Mouse (Mus musculus) monocyte, adult 5-6 weeks (primary cell): ENCODE measurements around the gene Tomm5. TPM values are rescaled to one million over a fixed set of nuclear protein-coding genes. Genes with fewer than 3 reads are reported as not detected.
"Not testable (repeated sequence)": the region's sequence is repeated elsewhere in the genome, so short reads cannot be mapped to it uniquely, and the experiment has no call there.

Source experiments
- ATAC-seq: fragments of 153-309, 156-312 bp; replicated peaks from 2 replicates; pipeline ENCODE4 v1.8.0; 2017; ENCODE audit warnings: mild to moderate bottlenecking; ENCODE audit not compliant: low TSS enrichment, insufficient number of reproducible peaks, severe bottlenecking, poor library complexity, low FRiP score
- total RNA-seq: library from RNA; stranded (forward); fragments of 200-1000, 200-491, 200-594 nt; gene quantifications from 3 replicates; pipeline ENCODE4 v1.2.3, GENCODE M21; 2017

Tomm5 gene
- 79.9 to 122 TPM (median 98.7 TPM) in 3 replicates for total RNA-seq

DNA sequence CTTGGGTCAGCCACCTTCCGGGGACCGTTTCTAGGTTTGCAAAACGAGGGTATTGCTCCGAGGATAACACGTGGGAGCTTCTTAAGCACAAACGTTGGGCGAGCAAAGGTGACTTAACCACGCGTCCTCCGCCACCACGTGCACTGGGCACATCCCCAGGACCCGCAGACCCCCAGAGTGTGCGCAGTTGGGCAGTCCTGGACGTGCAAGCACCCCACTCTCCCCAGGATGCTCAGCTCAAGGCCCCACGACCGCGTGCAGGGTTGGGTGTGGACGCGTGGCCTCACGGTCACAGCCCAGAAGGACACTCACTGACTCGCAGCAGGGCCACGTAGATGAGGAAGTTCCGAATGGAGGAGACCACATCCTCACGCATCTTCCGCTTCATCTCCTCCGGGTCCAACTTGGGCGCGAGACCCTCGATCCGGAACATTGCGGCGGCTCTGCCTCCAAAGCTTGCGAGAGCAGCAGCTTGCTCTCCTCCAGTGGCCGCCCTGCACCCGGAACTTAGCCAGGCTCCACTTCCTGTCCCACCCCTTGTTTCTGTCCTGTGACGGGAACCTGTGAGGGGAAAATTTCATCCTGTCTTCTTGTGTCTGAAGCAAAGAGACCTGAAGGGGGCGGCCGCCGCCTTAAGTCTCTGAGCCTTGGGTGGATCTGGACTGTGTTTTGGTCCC lies at the start of gene Tomm5:
Gene Tomm5 (minus strand): TSS at position 514 of the 677 bp plus-strand sequence.
- peak; percentile 90 for ATAC-seq

DNA sequence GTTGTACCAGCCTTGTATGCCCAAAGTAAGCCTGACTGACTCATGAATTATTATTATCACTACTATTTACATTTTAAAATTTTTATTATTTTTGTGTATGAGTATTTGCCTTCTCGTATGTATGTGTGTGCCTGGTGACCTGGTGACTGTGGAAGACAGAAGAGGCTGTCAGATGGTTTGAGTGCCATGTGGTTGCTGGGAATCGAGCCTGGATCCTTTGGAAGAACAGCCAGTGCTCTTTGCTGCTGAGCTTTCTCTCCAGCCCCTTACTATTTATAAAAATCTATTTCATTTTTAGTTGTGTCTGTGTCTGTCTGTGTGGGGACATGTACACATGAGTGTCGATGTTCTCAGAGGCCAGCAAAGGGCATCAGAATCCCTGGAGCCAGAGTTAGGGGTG lies 48.5 kb upstream of the Tomm5 start:
- no peak for ATAC-seq

DNA sequence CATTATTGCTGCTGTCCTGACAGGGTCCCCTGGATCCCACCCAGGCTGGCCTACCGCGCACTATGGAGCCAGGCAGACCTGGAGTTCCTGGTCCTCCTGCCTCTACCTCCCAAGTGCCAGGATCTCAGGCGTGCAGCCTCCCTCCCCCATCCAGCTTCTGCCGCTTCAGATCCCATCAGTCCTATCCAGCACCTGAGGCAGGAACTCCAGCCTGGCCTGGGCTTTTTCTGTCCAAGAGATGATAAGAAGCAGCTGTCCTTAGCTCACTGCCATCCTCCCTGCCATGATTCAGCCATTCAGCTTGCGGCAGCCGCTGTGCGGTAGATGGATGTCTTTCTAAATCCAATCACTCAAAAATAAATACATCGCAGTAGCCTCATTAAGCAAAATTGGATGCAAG lies 35.1 kb upstream of the Tomm5 start:
- ATAC-seq, result no peak

DNA sequence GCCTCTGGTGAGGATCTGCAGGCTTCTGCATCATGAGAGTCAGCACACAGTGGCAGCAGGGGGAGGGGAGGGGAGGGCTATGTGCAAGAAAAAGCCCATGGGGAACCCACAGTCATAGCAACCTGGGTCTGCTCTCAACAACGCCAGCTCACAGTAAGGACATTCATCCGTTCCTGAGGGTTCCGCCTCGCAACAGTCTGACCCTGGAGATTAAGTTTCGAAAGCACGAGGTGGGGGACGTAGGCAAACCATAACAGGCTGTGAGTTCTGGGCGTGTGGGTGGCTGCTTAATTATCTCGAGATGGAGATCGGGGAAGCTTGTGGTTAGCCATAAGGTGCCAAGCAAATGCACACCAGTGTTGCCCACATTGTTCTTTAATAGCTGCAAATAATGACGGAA lies 34.5 kb upstream of the Tomm5 start:
- no peak for ATAC-seq

DNA sequence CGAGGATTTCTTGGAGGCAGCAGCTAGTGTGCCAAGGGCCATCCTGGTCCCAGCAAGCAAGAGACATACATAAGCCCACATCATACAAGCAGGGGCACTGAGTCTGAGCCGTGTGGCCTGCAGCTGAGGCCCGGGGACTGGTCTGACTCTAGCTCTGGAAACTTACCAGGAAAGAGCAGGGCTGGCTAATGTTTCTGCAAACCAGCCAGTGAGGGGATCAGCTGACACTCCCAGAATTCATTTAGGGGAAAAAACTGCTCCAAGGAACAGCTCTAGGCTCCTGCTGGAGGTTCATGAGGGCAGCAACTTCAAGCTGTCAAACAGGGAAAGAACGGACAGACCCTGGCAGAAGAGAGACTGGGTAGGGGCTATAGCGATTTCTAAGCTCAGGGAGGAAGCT lies 33.9 kb upstream of the Tomm5 start:
- no peak for ATAC-seq

DNA sequence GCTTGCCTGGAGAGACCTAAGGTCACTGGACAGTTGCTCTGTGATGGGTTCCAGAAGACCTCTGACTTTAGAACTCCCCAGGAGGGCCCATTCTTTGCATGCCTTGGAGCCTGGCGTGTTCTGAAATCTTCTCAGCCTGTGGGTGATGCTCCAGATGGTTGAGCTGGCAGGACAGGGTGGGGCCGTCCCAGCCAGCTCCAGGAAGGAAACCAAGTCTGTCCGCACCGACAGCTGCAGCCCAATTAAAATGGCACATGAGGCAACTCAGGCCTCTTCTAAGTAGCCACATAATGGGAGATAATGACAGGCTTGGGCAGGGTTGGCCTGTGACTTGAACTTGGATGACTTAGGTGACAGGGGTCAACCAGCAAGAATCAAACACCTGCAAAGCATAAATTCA lies 29.7 kb upstream of the Tomm5 start:
- ATAC-seq, result no peak

DNA sequence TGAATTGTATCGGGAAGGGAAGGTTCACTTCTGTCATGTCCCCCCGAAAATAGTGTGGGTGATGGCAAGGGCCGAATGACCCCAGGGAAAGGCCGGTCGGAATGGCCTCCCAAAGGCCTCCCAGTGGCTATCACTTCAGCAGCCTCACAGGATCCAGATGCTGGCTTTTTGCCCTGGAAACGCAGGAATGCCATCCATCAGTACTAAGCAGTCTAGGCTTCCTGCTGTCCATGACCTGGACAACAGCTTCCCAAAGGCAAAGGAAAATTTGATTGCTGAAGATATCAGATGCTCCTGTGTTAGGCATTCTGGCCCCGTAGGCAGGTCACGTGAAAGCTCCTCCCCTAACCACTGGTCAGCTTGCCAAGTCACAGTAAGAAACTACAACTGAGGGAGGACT lies 26.6 kb upstream of the Tomm5 start:
- ATAC-seq, result no peak

DNA sequence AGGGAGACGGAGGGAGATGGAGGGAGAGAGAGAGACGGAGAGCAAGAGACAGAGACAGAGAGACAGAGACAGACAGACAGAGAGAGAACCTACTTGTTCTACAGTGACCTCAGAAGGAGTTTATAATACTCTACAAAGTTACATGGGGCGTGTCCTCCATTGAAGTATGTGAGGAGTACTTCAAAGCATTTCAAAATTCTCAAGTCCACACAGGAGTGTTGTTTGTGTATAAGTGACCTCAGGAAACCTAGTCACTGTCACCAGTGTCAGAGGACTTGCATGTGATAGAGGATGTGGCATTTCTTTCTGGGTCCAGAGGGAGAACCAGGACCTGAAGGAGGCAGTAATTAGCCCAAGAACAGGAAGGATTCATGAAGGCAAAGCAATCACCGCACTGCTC lies 23.1 kb upstream of the Tomm5 start:
- no peak for ATAC-seq

DNA sequence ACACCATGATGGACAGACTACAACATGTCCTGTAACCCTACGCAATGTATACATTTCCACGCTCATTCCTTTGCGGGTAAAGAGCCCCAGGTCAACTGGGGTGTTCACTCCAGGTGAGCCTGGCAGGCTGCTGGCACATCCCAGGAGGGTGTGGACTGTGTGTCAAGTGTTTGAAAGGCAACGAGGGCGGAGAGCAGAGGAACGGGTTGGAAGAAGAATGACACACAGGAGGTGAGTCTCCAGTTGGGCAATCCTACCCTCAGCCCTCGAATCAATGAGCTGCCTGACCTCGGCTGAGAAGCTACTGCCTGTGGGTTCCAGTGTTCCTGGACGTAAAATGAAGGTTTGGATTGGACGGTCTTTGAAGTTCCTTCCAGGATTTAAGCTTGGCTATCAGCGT lies 13.4 kb upstream of the Tomm5 start:
- no peak for ATAC-seq

DNA sequence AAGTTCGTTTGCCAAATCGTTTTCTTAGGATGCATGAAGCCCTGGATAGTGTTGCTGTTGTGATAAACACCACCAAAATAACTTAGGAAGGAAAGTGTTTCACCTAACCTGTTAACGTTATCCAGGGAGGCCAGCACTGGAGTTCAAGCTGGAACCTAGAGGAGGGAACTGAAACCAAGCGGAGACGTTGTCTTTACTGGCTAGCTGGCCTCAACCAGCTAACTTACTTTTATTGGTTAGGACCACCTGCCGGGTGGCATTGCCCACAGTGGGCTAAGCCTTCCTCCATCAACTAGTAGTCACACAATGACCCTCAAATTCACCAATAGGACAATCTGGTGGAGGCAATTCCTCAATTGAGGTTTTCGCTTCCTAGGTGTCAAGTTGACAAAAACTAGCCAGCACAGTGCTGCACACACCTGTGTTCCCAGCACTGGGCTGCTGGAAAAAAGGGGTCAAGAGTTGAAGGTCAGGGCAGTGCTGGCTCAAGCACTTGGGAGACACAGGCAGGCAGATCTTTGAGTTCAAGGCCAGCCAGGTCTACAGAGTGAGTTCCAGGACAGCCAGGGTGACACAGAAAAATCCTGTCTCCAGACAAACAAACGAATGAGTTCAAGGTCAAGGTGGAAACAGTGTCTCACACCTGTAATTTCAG lies 669 bp upstream of the Tomm5 start:
- ATAC-seq, result no peak

DNA sequence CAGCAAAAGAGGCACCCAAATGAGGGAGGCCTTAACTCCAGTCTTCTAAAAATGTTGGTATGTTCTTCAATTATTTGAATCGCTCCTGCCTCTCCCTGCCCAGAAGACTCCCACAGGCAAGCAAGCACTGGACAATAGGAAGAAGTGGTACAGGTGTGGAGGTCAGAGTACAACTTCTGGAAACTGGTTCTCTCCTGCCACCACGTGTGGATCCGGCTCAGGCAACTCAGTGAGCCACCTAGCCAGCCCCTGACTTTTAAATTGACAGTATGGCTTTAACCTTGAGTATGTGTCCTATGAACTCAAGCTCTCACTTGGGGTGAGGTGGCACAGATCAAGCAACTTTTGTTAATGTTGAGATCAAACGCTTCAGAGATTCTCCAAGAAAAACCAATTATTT lies 848 bp downstream of the Tomm5 start:
- ATAC-seq, result no peak

DNA sequence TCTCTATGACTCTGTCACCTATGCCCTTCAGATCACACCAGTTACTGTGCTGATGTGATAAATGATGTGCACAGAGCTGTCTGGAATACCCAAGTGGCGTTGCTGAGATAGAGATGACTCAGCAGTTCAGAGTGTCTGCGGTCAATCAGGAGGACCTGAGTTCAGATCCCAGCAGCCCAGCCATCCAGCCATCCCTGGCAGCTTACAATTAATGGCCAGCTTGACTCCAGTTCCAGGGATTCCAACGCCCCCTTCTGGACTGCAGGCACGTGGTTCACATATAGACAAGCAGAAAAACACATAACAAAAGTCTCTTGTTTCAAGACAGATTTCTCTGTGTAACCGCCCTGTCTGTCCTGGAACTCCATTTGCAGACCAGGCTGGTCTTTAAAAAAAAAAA lies 1.5 kb downstream of the Tomm5 start:
- no peak for ATAC-seq

DNA sequence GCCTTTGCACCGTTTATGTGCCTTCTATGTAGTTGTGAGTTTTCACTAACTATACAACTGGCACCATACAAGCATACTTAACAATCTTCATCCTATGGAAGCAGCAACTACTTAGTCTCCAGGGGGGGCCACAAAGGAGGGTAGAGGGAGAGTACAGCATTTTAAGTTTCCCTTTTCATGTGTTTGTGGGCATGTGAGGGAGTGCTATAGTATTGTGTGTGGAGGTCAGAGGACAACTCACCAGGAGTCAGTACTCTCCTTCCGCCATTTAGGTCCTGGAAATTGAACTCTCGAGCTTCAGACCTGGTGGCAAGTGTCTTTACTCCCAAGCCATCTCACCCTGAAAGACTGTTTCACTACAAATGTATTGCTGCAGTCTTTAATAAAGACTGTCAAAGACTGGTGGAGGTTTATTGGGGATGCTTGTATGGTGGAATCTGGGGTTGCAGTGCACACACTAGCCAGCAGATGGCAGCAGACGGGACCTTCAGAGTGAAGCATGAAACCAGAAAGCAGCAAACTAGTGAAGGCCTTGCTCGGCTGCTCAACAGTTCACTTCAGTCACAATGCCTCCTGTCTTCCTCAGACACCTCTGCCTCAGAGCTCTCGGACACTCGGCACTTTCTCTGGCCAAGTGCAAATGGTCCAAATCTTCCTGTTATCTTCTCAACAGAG lies 10.6 kb downstream of the Tomm5 start:
- ATAC-seq, result peak; percentile 85

DNA sequence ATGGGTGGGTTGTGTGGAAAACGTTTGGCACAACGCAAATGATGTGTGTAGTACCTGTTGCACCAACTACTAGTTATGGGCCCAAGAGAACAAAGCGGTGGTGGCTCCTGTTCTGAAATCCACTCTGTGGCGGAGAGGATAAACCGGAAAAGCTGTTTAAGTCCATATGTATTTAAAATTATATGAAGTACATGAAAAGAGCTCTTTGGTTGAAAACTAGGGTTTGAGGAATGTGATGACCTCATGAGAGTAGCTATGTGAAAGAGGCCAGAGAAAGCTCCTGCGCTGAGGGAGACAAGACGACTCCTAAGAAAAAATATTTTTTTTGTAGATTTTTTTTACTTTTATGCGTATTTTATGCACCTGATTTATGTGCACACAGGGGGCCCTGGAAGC lies 23.0 kb downstream of the Tomm5 start:
- ATAC-seq, result no peak

DNA sequence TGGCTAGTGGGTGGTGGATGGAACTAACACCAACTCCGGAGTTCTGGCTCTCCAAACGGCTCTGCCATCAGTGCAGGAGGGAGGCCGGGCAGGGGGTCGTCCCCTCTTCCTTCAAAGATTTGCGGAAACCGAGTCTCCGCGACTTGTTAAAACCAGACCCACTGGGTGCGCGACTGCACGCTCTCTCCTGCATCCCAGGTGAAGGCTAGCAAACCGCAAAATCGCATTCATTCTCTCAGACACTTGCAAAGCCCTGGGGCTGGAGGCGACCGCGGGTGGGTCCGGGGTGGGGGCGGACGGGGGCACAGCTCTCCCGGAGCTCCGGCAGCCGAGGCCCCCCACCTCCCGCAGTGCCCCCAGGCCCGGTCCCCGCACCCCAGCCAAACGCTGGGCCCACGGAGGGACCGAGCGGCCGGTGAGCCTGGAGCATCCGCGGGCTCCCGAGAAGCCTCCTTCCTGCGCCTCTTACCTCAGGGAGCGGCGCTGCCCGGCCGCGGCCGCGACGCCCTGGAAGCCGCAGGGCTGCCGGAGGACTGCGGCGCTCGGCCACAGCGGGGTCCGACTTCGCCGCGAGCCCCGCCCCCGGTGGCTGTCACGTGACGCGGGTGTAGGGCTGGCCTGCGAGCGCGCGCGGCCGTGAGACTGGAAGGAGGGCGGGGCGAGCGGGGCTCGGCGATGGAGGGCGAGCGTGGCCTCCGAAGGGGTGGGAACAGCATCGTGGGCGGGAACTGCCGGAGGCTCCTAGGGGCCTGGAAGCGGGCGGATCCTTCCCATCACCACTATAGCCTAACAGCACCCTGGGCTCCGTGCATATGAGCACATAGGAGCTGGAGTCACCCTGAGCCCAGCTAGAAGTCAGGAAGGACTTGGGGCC lies 23.7 kb downstream of the Tomm5 start, which contains the start of gene Fbxo10:
Gene Fbxo10 (minus strand): TSS at position 584 of the 874 bp plus-strand sequence.
- peak; percentile 91 for ATAC-seq

DNA sequence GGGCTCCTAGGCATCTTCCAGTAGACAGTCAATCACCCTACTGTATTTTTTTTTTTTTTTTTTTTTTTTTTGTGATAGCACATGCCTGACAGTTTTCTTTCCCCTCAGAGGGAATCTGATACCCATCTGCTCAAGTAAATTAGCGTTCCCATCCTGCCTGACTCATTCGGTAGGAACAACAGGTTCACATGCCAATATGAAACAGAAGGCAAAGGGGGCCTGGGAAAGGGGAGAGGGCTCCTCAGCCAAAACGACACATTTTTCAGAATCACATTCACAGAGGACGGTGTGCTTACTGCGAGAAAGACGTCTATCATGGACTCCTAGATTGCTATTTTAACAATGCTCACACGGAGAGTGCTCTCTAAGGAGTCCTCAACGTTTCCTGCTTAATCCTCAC lies 24.4 kb downstream of the Tomm5 start:
- no peak for ATAC-seq

DNA sequence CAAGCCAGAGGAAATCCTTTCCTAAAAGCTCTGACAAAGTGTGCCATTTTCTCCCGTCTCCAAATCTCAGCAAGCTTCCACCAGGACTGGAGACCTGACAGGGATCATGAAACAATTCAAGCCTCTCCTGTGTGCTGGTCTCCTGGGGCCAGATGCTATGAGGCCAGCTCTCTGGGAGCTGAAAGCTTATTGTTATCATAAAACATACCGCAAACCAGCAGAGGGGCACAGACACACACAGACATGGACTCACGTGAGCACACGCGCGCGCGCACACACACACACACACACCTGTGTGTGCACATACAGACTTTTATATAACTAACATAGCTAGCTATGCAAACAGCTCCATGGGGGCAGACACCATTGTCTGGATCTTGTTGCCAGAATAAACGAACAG lies 25.0 kb downstream of the Tomm5 start:
- ATAC-seq, result no peak

DNA sequence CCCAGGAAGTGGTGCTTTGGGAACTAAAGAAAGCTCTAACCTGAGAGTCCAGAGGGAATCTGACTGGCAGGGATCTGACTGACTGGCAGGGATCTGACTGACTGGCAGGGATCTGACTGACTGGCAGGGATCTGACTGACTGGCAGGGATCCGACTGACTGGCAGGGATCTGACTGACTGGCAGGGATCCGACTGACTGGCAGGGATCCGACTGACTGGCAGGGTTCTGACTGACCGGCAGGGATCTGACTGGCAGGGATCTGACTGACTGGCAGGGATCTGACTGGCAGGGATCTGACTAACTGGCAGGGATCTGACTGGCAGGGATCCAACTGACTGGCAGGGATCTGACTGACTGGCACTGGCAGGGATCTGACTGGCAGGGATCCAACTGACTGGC lies 26.9 kb downstream of the Tomm5 start:
- ATAC-seq, result not testable (repeated sequence)

DNA sequence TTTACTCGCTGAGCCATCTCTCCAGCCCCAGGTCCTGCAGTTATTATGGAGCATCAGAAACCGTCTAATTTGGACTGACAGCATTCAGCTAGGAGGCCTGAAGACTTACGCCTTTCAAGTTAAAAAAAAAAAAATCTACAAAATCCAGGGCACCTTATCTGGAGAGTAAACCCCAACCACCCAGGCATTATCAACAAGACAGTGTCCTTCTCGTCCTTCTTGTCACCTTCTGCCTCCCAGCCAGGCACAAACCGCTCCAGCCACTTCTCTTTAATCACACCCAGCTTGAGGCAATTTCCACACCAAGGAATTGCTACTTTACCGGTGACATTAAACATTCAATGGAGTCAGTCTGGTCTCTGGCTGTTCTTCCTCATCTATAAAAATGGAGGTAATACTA lies 34.4 kb downstream of the Tomm5 start:
- ATAC-seq, result no peak
